ENCODE assay signal across 28 mouse cellular contexts in genomic region chr13:31924506-31924905, GRCm38 (mm10).
DNase-seq lines count a peak whose midpoint lies in the region; ATAC-seq lines count a peak whose summit lies in the region.
"Had no signal": no experiment of that assay in that cellular context is flagged by ENCODE, and none has a peak within 500 bp of the region (broad histone marks: within the 10 kb centered on the region; RNA-seq: fewer than 3 reads in every experiment).

No protein-coding gene starts in this region.

- H3K4me2 ChIP-seq in liver, embryonic 11.5 days, result no peak overlapping the region
- H3K4me2 ChIP-seq in liver, embryonic 16.5 days (ENCODE audit: low read depth, low read length), result no peak overlapping the region
- H3K4me2 ChIP-seq in kidney, embryonic 14.5 days (replicated peaks; ENCODE audit: low read depth, low read length), result no peak overlapping the region
- H3K4me2 ChIP-seq: forebrain, embryonic 12.5 days; heart, embryonic 13.5 days; hindbrain, embryonic 14.5 days; limb, embryonic 12.5 days; midbrain, embryonic 15.5 days had no signal

- ATAC-seq in liver, embryonic 11.5 days (replicated peaks; ENCODE audit: low FRiP score), result peak; percentile 90
- 0 out of 2 replicates have a peak, but pooled peaks have one; percentile 46 for ATAC-seq in erythroid progenitor cell, adult 5-6 weeks (replicated peaks; ENCODE audit: low FRiP score, poor library complexity, severe bottlenecking)
- peak; percentile 83 for ATAC-seq in liver, embryonic 16.5 days (ENCODE audit: low read depth)
- no peak for ATAC-seq in kidney, embryonic 14.5 days (ENCODE audit: low FRiP score, low TSS enrichment)
- ATAC-seq: activated CD4-positive, CD25-positive, alpha-beta regulatory T cell, adult 4 months; forebrain, postnatal 0 days; intestine, postnatal 0 days; lung, postnatal 0 days; midbrain, embryonic 15.5 days had no signal

- peaks cover 9% of the 10 kb centered on the region for H3K4me1 ChIP-seq in liver, embryonic 11.5 days (replicated peaks; ENCODE audit: control insufficient read depth, insufficient read depth, low read length)
- H3K4me1 ChIP-seq in liver, embryonic 16.5 days (ENCODE audit: control insufficient read depth, low read depth, low read length), result no peaks in the 10 kb centered on the region
- H3K4me1 ChIP-seq in kidney, embryonic 14.5 days (ENCODE audit: control insufficient read depth, insufficient read depth, low read length), result no peaks in the 10 kb centered on the region
- H3K4me1 ChIP-seq: forebrain, embryonic 12.5 days; heart, embryonic 13.5 days; limb, embryonic 12.5 days; midbrain, embryonic 15.5 days had no signal

- H3K9me3 ChIP-seq in liver, embryonic 11.5 days (ENCODE audit: control insufficient read depth, low read length), result no peaks in the 10 kb centered on the region
- no peaks in the 10 kb centered on the region for H3K9me3 ChIP-seq in liver, embryonic 16.5 days (replicated peaks; ENCODE audit: control insufficient read depth, low read length)
- H3K9me3 ChIP-seq in kidney, embryonic 14.5 days (ENCODE audit: control insufficient read depth, low read length), result no peaks in the 10 kb centered on the region
- H3K9me3 ChIP-seq: forebrain, embryonic 12.5 days; heart, embryonic 13.5 days; limb, embryonic 12.5 days; midbrain, embryonic 15.5 days had no signal

- no peaks in the 10 kb centered on the region for H3K27me3 ChIP-seq in liver, embryonic 11.5 days (replicated peaks; ENCODE audit: control insufficient read depth, insufficient read depth, low read length)
- H3K27me3 ChIP-seq in liver, embryonic 16.5 days (ENCODE audit: control insufficient read depth, insufficient read depth, low read depth, low read length), result no peaks in the 10 kb centered on the region
- no peaks in the 10 kb centered on the region for H3K27me3 ChIP-seq in kidney, embryonic 14.5 days (ENCODE audit: control insufficient read depth, insufficient read depth, low read length)
- H3K27me3 ChIP-seq: forebrain, embryonic 12.5 days; heart, embryonic 13.5 days; midbrain, embryonic 15.5 days had no signal

- no peak overlapping the region for H3K4me3 ChIP-seq in liver, embryonic 11.5 days (ENCODE audit: low read depth, low read length)
- H3K4me3 ChIP-seq in liver, embryonic 16.5 days (ENCODE audit: low read depth, low read length), result no peak overlapping the region
- H3K4me3 ChIP-seq in kidney, embryonic 14.5 days (ENCODE audit: low read length), result no peak overlapping the region
- H3K4me3 ChIP-seq: erythroblast, embryonic 14.5 days; forebrain, embryonic 12.5 days; heart, embryonic 13.5 days; limb, embryonic 12.5 days; midbrain, embryonic 15.5 days had no signal

- H3K9ac ChIP-seq in liver, embryonic 11.5 days (ENCODE audit: low read depth, low read length), result no peak overlapping the region
- H3K9ac ChIP-seq in liver, embryonic 16.5 days (ENCODE audit: low read depth, low read length), result no peak overlapping the region
- H3K9ac ChIP-seq in kidney, embryonic 14.5 days (ENCODE audit: low read depth, low read length), result no peak overlapping the region
- H3K9ac ChIP-seq: forebrain, embryonic 12.5 days; forebrain, postnatal 0 days; heart, embryonic 13.5 days; hindbrain, embryonic 14.5 days; limb, embryonic 12.5 days; midbrain, embryonic 15.5 days had no signal

- DNase-seq in liver, embryonic 11.5 days (ENCODE audit: low spot score), result no peak
- no peak for DNase-seq in liver
- DNase-seq in urinary bladder, adult 18-20 months (ENCODE audit: low spot score in 2 of 2), result no peak
- no peak for DNase-seq in cerebellum, adult 9-10 months
- DNase-seq: adrenal gland, adult 2 months; cerebellum, adult 11-12 months; cerebellum, postnatal 10 days; forebrain, postnatal 0 days; gastrocnemius, postnatal 10 days; heart, postnatal 10 days; kidney, adult 9 months; kidney, postnatal 14 days; layer of hippocampus, adult 9-11 months; lung, adult 18-20 months; lung, postnatal 4 days; right cerebral cortex, adult 18-20 months had no signal

- H3K27ac ChIP-seq in liver, embryonic 11.5 days (ENCODE audit: low read depth, low read length), result no peak overlapping the region
- no peak overlapping the region for H3K27ac ChIP-seq in liver, embryonic 16.5 days (ENCODE audit: low read length)
- H3K27ac ChIP-seq in kidney, embryonic 14.5 days (ENCODE audit: low read depth, low read length), result no peak overlapping the region
- H3K27ac ChIP-seq: forebrain, embryonic 12.5 days; heart, embryonic 13.5 days; hindbrain, embryonic 14.5 days; limb, embryonic 12.5 days; midbrain, embryonic 15.5 days had no signal

- WGBS in liver, embryonic 11.5 days, result 41% methylated on average over 4 of the region's 4 CpGs
- 22% methylated on average over 4 of the region's 4 CpGs for WGBS in liver, embryonic 16.5 days (ENCODE audit: insufficient replicate concordance)
- 71% methylated on average over 4 of the region's 4 CpGs for WGBS in kidney, embryonic 14.5 days

- H3K36me3 ChIP-seq in liver, embryonic 11.5 days (ENCODE audit: control insufficient read depth, insufficient read depth, low read length), result no peaks in the 10 kb centered on the region
- no peaks in the 10 kb centered on the region for H3K36me3 ChIP-seq in liver, embryonic 16.5 days (ENCODE audit: control insufficient read depth, insufficient read depth)
- no peaks in the 10 kb centered on the region for H3K36me3 ChIP-seq in kidney, embryonic 14.5 days (ENCODE audit: control insufficient read depth, insufficient read depth, low read length)
- H3K36me3 ChIP-seq: forebrain, embryonic 12.5 days; heart, embryonic 13.5 days; limb, embryonic 12.5 days; midbrain, embryonic 15.5 days had no signal
